Mouse (Mus musculus): ENCODE data around the gene Mboat2.

The Mboat2 gene

DNA sequence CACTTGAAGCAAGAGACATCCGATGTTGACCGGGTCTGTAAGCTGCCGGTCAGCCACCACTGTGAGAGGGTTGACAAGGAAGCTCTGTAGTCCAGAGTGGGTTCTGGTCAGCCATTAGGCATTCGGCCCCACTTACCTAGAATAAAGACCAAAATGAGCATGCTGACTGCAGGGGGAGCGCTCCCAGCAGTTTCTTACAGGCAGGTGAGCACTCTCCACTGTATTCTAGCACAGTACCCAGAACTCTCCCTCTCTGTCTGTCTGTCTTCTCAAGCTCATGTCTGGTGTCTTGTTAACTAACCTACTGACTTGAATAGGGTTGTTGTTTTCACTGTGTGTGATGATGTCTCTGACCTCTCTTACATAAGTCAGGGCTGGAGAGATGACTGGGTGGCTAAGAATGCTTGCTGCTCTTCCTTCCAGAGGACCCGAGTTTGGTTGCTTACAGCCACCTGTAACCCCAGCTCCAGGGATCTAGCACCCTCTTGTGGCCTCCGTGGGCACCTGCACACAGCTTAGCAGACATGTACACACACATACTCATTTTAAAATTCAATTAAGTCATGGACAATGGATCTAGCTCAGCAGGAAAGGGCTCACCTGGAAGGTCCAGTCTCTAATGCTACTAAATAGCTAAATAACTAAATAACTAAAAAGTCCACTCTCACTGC, 119.8 kb downstream of the Mboat2 start:
- DNase-seq (ENCODE audit: low spot score): no peak

DNA sequence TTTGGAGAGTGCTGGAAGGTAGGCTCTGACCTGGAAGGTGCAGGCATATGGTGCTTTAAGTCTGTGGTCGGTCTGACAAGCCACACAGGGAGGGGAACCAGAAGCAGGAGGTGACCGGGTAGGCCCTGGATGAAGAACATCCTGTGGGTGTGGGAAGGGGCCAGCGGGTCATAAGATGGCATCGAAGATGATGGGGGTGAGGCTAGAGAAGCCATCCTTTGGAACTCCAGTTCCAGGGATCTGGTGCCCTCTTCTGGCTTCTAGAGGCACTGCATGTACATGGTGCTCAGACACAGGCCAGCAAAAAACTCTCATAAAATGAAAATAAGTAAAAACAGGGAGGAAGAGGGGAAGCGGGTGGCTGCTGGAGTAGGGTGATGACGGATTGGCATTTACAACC, 121.5 kb downstream of the Mboat2 start:
- no peak for DNase-seq (ENCODE audit: low spot score)

DNA sequence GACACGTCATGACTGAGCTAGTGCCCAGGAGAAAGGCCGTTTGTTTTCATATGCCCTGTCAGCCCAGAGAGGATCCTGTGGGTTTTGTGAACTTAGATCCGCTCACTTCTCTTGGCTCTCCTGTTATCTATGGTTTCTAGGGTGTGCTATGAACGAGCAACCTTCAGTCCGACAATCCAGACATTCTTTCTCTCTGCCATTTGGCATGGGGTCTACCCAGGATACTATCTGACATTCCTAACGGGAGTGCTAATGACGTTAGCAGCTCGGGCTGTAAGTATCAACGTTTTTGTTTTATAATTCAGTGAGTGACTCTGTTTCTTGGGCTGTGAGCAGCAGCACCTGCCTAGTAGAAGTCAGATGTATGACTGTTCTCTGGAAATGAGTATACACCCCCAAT, 124.5 kb downstream of the Mboat2 start:
- no peak for DNase-seq (ENCODE audit: low spot score)

DNA sequence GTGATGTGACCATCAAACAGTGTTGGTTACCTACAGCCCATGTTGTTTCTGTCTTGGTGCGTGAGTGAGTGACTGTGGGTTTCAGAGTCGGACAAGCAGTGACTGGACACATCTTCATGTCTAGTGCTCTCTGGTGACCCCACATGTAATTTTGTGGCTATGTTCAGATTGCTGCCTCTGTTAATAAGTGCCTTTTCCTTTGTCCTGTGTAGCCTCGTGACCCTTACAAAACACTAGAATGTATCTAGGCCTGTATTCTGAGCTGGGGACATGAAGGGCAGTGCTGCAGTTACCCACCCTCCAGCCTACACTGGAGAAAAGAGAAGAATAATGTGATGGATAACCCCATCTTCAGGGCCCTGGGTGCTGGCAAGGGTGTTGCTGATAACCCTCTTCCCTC, 127.8 kb downstream of the Mboat2 start:
- DNase-seq (ENCODE audit: low spot score): no peak

DNA sequence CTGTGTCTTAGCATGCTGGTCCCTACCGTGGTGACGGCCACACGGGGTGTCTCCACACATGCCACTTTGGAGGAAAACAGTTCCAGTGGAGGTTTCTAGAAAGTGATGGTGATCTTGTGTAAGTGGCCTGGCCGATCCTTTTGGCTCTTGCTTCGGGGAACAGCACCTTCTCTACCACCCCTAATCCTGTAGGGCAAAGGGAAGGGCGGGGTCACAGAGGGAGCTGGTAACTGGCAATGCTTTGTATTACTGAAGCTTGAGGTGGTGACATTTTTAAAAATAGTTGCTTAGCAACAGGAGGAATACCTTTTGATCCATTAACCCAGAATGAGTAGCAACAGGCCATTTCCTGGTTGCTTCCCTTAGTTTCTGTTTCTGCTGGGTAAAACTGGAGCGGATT, 131.1 kb downstream of the Mboat2 start:
- DNase-seq (ENCODE audit: low spot score): no peak

DNA sequence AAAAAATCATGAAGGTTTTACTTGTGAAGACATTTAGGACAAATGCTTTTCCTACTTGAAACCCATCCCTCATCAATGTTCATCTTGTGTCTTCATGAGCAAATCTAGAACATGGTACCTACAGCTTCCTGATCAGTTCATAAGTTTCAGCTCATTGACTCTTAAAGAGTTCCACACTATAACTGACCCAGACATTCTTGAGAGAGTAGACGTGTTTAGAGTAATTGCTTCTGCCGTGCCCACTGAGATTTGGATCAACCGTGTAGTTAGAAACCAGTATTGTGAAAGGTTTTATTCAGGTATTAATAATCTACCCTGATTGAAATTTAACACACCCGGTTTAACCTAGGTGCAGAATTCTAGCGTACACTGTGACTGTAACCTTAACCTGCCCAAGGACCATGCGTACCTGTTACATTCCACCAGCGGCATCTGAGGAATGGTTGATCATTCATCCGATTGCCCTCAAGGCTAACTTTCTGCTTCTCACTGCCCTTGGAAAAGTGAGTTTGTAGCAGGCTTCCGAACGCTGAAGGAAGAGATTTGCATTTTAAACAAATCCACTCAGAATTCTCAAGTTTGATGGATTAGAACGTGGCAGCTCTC, 131.8 kb downstream of the Mboat2 start:
- no peak for DNase-seq (ENCODE audit: low spot score)

DNA sequence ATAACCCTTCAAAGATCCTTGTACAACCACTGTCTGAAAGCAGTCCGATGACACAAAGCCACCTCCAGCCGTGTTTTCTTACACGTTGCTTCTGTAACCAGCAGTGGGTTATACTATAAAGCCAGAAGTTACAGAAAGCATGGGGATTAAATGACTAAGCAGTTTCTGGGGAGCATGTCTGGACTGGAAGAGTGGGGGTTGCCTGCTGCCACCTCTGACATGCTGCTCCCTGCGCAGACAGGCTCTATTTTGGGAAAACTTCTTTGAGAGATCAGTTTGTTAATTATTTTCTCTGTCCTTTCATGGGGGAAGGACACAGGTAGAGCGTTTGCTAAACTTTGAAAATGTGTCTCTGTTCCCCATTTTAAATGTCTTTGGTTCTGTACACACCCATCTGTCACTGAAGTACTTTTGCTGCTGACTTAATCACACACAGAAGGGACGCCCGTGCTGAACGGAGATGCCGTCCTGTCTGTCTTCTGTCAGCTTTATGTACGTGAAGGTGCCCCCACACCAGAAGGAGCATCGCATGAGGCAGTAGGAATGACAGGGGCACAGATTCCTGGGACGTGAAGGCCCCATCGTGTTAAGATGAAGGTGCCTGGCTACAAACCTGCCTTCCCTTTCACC, 132.8 kb downstream of the Mboat2 start:
- no peak for DNase-seq (ENCODE audit: low spot score)

DNA sequence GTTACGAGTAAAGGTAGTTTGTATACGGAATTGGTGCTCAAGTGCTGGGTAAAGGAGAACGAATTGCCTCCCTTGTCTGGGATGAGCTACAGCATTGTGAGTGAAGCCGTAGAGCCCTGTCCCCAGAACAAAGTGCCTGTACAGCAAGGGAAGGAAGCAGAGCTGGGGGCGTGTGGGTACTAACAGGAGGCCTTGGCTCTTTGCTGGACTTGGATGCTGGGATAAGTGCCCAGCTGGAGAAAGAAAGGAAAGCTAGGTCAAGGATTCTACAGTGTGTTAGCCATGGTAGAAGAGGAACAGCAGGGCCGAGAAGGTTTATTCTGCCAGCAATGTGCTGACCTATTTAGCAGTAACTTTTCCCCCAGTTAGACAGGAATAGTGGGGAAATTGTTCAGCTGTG, 134.7 kb downstream of the Mboat2 start:
- no peak for DNase-seq (ENCODE audit: low spot score)

DNA sequence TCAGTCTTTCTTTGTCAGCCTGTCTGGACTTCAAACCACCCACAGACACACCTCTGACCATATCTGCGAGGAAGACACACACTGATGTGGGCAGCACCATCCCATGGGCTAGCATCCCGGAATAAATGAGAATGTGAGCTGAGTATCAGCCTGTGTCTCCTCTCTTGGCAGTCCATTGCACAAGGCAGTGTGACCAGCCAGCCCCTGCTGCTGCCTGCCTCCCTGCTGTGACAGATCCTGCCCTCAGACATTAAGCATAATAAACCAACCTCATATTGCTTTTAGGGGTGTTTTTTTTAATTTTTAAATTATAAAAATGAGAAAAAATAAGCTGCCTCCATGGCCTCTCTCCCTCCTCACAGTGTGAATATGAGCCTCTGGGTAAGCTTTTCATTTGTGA, 135.4 kb downstream of the Mboat2 start:
- DNase-seq (ENCODE audit: low spot score): no peak

DNA sequence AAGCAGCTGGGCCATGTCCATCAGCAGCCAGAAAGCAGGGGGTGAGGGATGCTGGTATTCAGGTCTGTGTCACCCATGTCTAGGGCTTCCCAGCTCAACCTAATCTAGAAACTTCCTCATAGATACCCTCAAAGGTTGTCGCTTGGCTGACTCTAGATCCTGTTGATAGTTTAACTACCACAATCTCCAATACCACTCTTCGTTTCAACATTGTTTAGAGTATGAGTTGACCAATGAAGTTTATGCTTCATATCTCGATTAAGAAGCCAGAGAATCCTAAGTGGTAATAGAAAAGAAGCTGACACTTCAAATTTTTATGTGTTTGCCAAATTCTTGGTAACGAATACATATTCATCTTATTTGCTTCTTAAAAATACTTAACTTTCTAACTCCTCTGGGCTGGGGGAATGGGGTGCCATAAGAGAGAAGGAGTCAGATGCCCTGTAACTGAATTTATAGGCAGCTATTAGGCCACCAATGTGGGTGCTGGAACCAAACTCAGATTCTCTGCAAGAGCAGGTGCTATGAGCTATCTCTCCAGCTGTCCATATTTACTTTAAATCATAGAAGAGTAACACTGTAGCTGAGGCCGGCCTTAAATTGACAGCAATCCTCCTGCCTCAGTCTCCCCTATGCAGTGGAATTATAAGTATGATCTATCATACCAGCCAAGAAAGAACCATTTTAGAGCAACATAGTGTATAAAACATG, 141.0 kb downstream of the Mboat2 start:
- DNase-seq (ENCODE audit: low spot score): no peak

DNA sequence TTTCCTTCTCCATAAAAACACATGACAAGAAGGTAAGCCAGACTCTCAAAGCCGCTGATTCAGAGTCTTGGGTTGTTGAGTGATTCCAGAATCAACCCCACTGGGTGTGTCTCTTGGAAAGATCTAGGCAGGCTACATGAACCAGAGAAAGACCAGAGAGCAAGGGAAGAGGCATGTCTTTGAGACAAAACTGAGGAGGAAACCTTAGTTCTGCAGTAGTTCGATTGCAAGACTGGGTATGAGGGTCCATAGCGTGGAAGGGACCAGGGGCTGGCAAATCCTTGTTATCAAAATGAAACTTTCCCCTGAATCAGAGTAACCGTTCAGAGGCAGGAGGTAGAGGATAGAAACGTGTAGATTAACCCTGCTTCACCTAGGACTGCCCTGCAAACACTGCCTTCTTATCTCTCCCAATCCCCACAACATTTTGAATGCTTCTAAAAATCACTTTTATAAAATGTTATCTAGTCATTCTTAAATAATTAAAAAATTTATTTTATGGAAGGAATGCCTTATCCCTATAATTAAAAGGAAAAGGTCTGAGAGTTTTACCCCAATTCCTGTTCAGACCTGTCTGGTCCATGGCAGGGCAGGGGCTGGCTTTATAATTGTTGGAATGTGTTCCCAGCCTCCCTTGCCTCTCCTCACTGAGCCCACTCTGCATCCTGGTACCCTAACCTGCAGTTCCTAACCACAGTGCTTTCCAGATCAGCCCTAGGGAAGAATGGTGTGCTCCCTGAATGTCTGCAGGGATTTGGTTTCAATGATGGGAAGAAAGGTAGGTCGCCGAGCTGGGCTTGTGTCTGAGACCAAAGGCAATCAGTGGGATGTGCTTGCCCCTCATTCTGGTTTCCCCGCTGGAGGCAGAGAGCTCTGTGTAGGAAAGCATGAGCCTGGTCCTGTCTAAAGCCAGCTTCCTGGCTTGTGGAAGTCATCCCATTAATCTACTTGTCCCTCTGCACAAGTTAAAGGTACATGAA, 142.0 kb downstream of the Mboat2 start:
- no peak for DNase-seq (ENCODE audit: low spot score)

DNA sequence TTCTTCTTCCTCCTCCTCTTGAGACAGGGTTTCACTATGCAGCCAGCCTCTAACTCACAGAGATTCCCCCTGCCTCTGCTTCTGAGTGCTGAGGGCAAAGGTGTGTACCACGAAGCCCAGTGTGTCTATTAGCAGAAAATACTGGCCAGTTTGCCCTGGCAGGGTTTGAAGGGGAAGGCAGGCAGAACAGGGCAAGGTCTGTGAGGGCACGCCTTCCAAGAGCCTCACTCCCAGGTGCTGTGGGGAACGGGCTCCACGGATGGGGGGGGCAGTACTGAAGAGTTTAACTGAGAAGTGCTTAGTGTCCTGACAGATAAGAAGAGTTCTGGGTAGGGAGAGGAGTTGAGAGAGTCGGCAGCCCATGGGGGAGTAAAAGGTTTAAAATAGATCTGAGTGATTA, 142.9 kb downstream of the Mboat2 start:
- no peak for DNase-seq (ENCODE audit: low spot score)

DNA sequence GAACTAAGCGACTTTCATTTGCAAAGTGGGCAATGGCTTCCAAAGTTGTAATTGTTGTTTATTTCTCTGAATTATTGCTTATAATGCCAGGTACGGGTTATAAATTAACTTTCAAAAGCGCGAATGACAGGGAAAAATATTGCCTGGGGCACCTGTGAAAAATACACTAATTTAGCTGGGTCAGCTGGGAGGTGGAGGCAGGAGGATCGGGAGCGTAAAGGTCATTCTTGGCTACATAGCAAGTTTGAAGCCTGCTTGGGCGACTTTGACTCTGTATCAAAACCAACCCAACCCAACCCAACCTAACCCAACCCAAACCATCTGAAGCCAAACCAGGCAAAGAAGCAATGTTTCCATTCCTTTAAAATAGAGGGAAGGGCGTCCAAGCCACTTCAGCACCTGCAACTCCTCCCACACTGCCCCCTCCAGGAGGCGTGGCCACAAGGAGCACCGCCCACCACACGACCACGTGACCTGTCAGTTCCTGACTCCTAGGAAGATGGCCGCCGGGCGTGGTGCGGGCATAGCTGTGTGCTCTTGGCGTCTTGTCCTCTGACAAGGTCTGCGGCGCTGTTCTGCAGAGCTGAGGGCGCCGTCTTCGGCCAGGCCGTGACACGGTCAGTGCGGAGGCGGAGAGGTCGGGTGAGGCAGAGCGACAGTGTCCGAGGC, 143.9 kb downstream of the Mboat2 start, which contains the start of gene Kidins220:
TSS of gene Kidins220 (plus strand) at position 480 of the 669 bp plus-strand sequence.
- peak; percentile 92 for DNase-seq (ENCODE audit: low spot score)

DNA sequence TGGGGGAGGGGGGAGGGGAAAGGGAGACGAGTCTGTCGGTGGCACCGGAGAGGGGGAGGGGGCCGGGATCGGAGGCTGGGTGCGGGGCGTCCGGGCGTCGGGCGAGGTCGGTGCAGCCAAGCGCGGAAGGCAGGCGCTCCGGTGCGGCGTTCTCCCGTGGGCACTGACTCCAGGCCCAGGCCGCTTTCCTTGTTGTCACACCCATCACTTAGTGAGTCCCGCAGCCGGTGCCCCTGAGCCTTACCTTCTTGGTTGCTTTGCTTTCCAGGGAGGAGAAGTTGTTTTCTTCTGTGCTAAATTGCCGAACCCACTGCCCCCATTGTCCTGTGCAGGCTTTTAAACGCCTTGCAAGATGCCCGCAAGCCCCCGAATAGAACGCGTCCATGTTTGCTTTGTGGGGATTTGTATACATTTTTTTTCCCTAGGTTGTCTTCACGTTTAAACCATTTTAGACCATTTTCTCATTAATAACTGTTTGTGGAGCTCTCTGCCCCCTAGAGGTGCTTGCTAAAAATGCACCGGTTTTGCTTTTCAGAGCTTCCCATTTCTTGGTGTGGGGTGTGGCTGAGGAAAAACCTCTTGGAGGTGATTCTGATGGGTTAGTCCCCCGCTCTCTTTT, 144.5 kb downstream of the Mboat2 start:
- peak; percentile 61 for DNase-seq (ENCODE audit: low spot score)

DNA sequence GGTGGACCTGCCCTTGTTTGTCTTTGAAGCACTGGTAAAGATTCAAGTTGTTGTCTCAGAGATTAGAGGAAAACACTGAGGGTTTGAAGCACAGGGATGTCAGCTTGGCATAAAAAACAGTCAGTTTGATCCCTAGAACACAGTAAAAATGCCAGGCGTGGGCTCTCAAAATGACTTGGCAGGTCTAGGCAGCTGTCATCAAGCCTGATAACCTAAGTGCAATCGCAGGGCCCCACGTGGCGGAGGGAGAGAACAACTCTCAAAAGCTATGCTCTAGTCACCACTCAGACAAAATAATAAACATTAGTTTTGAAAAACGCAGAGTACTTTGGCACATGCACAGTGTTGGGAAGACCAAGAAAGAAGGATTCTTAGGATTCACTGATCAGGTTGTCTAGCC, 154.5 kb downstream of the Mboat2 start:
- DNase-seq (ENCODE audit: low spot score): no peak

DNA sequence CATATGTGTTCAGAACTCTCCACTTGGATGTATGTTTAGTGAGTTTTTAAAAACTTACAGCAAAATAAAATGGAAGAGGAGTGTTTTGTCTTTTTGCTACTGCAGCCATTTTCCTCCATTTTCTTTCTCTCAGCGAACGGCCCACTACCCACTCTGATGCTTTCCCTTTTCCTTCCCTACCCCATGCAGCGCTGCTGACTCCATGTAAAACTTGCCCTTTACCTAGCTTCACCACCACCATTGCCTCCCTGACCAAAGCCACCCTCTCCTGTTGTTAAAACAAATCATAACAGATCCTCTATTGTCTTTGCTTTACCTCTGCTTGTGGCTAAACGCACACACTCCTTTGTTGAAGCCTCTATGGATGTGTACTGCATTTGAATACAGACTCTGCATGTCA, 164.7 kb downstream of the Mboat2 start:
- DNase-seq (ENCODE audit: low spot score): no peak

DNA sequence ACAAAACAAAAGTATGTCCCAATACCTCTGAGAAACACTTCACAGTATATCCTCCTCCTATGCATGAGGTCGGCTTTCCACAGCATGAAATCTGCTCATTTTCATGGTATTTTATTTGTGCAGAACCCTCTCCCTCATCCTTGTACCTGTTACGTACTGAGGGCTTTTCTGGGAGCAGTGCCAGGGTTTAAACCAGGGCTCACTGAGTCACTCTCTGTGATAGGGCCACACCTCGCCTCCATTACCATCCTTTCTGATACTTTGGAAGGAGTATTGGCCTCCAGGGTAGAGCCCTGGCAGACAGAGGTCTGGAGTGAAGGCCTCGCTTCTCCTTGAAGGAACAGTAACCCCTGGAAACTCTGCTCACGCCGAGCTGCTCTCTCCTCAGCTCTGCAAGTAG, 174.7 kb downstream of the Mboat2 start:
- DNase-seq (ENCODE audit: low spot score): no peak

DNA sequence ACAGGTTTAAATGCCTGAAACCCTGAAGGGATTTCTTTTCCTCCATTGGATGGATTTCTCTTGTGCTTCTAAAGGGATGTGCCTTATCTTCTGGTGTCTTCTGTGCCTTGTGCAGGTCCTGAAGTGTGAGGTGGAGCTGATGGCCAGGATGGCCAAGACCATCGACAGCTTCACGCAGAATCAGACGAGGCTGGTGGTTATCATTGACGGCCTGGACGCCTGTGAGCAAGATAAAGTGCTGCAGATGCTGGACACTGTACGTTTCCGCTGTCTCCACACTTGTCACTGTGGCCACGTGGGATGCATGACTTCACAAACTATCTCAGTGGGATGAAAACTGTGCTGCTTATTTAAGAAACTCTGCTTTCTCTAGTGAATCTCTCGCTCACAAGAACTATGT, 179.3 kb downstream of the Mboat2 start:
- DNase-seq (ENCODE audit: low spot score): no peak

DNA sequence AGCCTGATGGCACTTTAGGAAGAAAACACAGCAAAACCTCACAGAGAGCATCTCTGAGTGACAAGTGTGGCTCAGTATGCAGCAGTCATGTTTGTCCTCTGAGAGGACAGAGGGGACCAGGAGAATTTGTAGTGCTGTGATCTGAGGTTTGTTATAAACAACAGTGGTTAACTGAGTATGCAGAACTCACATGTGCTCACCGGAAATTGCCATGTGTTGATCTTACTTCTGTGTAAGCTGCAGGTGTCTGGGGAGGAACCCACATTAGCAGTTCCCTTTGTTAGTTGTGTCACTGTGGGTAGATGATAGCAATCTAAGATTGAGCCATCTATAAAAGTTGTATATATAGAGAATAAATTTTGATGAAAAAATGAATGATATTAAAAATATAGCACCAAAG, 179.7 kb downstream of the Mboat2 start:
- no peak for DNase-seq (ENCODE audit: low spot score)

DNA sequence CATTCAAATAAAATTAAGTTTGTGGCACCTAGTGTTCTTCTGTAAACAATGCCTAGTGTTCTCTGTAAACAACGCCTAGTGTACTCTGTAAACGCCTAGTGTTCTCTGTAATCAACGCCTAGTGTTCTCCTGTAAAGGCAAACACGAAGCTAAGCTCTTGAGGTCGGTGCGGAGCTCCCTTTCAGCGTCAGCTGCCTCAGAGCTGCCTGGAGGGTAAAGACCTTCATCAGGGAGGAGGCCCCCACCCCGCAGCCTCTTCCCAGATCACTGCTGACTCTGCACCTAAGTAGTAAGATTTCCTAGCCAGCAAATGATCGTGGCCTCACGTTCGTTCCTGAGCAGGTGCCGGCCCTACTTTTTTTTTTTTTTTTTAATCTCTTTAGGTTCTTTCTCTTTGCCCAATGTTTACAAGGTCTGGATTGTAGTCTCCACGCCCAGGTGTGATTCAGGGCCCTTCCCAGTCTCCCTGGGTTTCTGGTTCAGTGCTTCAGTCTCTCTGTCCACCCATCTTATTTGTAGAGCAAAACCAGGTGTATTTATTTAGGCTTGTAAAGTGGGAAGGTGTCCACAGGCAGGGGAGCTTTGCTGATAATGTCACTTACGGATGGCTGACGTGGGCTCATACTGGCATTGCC, 181.2 kb downstream of the Mboat2 start:
- no peak for DNase-seq (ENCODE audit: low spot score)

Data from left cerebral cortex, adult 11 months (tissue).